Mouse (Mus musculus) C2C12 (cell line): ENCODE results near the gene Mef2c. TPM values are rescaled to one million over a fixed set of nuclear protein-coding genes. Genes with fewer than 3 reads are reported as not detected.
A peak's percentile ranks its signal among the peaks of the same experiment; 100 is the strongest.

Experiments
- H3K27me3 ChIP-seq: one replicate; pipeline ENCODE4 v1.6.1; 2011; ENCODE audit not compliant: control insufficient read depth, insufficient read depth, insufficient read length
- H3K36me3 ChIP-seq: one replicate; pipeline ENCODE4 v1.6.1; 2011; ENCODE audit not compliant: control insufficient read depth, insufficient read depth
- H3K4me3 ChIP-seq: one replicate; pipeline ENCODE4 v1.5.1; 2011; ENCODE audit warnings: mild to moderate bottlenecking, control low read depth; ENCODE audit not compliant: poor library complexity, insufficient read depth, severe bottlenecking
- H3K79me2 ChIP-seq: one replicate; pipeline ENCODE4 v1.6.1; 2011; ENCODE audit not compliant: control insufficient read depth, insufficient read depth
- H3K79me3 ChIP-seq: one replicate; pipeline ENCODE4 v1.6.1; 2011; ENCODE audit warnings: low read depth, control low read depth
- H3ac ChIP-seq: one replicate; pipeline ENCODE3; 2011; ENCODE audit warnings: low read depth; ENCODE audit not compliant: control insufficient read depth, insufficient read length
- CEBPB ChIP-seq: IDR thresholded peaks from one replicate; pipeline ENCODE4 v1.6.1; 2011; ENCODE audit warnings: low read depth, mild to moderate bottlenecking, control low read depth, moderate library complexity
- CTCF ChIP-seq: IDR thresholded peaks from one replicate; pipeline ENCODE4 v1.5.1; 2011; ENCODE audit not compliant: control insufficient read depth, insufficient read depth, insufficient read length
- FOSL1 ChIP-seq: IDR thresholded peaks from one replicate; pipeline ENCODE4 v1.8.0; 2011; ENCODE audit warnings: mild to moderate bottlenecking, low read length; ENCODE audit not compliant: poor library complexity, insufficient read depth, severe bottlenecking
- MAX ChIP-seq: IDR thresholded peaks from one replicate; pipeline ENCODE4 v1.6.1; 2011; ENCODE audit warnings: mild to moderate bottlenecking, control low read depth
- MYOD1 ChIP-seq: IDR thresholded peaks from one replicate; pipeline ENCODE4 v1.6.1; 2011; ENCODE audit warnings: low read depth; ENCODE audit not compliant: control insufficient read depth, insufficient read length
- MYOG ChIP-seq: IDR thresholded peaks from one replicate; pipeline ENCODE4 v1.6.1; 2011; ENCODE audit not compliant: control insufficient read depth, insufficient read length; ENCODE audit errors: extremely low read depth
- USF1 ChIP-seq: IDR thresholded peaks from one replicate; pipeline ENCODE4 v1.6.1; 2011; ENCODE audit warnings: low read depth, mild to moderate bottlenecking, control low read depth, moderate library complexity
- long read RNA-seq, 2 experiments: library from polyadenylated mRNA; unstranded; transcript quantifications; one replicate each; pipeline ENCODE4 v2.0.0; 2019 to 2020
- polyA plus RNA-seq: library from polyadenylated mRNA; unstranded; fragments of >200 nt; fragmentation: generic; extraction: Trizol; gene quantifications from one replicate; pipeline ENCODE4 v1.2.1, GENCODE M21; 2012; ENCODE audit warnings: missing spikeins

The Mef2c gene
- polyA plus RNA-seq, result 2.5 TPM
- long read RNA-seq, experiment 1, partial matches to known transcripts, result 0 of 2 reads
- long read RNA-seq, experiment 1, other reads (novel, unspliced or antisense), result 2 of 2 reads
- long read RNA-seq, experiment 2, result 0 reads

DNA sequence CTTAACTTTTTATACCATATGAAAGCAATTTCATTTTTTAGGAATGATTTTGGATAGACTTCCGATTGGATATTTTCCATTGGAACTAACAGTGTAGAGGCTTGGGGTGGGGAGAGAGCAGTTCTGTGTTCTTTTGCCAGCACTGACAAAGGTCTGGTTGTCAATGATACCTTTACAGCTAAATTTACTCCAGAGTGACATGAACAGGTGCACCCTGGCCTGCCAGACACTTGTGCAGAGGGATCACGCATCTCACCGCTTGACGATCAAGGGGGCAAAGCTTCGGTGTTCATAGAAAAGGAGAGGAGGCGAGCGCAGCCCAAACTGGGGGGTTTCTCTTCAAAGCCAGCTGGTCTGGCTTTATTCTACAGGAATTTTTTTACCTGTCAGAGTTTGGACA is at the start of gene Mef2c:
Gene Mef2c, plus strand, starts transcription at position 116 of the 400 bp plus-strand sequence.
- Histone ChIP-seq H3K79me3 (no peaks in the 10 kb centered on the region), H3K4me3 (no peak within 1 kb of the TSS), H3ac (no peak within 1 kb of the TSS), H3K36me3 (no peaks in the 10 kb centered on the region), H3K79me2 (no peaks in the 10 kb centered on the region), H3K27me3 (no peaks in the 10 kb centered on the region)
- TF ChIP-seq MYOD1 (peak; percentile 20), CEBPB (no peak)

DNA sequence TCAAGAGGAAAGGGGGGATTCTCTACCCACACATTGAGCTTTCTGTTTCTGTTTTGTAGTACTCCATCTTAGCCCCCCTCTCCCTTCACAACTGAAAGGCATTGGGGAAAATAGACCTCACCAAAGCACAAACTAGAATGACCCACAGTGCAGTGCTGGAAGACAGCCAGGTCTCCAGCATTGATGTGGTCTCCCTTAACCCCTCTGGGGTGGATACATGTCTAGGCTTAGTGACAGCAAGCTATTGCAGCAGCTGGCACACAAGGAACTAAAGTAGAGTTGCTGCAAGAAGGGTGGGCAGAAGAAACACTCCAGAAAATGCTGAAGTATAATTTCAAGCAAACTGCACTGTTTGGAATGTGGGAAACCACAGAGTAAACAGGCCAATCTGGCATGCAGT is 45.1 kb upstream of the Mef2c start:
- Histone ChIP-seq H3K79me2 (no peaks in the 10 kb centered on the region), H3ac (no peak overlapping the region), H3K79me3 (no peaks in the 10 kb centered on the region), H3K36me3 (no peaks in the 10 kb centered on the region), H3K4me3 (no peak overlapping the region), H3K27me3 (peaks cover 3% of the 10 kb centered on the region)
- TF ChIP-seq CTCF (no peak), MAX (no peak), FOSL1 (no peak), USF1 (no peak), MYOG (no peak), CEBPB (no peak), MYOD1 (no peak)

DNA sequence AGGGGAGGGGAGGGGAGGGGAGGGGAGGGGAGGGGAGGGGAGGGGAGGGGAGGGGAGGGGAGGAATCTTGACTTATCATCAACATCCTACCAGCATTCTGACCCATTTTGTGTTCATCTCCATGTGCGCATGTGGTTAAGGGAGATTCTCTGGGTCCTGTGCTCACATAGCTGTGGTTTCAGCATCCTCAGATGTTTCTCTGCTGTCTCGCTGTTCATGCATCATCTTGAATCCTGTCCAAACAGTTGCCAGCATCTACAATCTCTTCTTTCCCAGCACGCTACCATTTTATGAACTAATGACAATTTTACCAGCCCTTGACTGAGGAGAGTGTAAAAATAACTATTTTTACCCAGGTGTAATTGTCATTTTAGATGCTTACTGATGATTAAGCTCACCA is 44.2 kb upstream of the Mef2c start:
- no peaks in the 10 kb centered on the region for H3K36me3 ChIP-seq
- H3K27me3 ChIP-seq, result peaks cover 3% of the 10 kb centered on the region
- H3ac ChIP-seq, result no peak overlapping the region
- H3K79me2 ChIP-seq, result no peaks in the 10 kb centered on the region
- H3K4me3 ChIP-seq, result no peak overlapping the region
- TF ChIP-seq MYOD1 (no peak), MYOG (no peak), FOSL1 (no peak), CEBPB (no peak), CTCF (no peak), MAX (no peak), USF1 (no peak)
- no peaks in the 10 kb centered on the region for H3K79me3 ChIP-seq

DNA sequence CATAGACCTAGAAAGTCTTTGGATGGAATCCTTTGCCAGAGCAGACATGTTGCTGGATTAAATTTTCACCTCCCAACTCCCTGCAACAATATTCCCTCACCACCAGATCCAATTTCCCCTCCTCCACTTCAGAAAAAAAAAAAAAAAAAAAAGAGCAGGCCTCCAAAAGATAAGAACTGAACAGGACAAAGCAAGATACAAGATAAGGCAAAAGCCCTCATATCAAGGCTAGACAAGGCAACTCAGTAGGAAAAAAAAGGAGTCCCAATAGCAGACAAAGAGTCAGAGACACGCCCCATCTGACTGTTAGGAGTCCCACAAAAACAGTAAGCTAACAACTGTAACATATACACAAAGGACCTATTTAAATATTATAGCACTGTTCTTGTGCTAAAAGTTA is 43.2 kb upstream of the Mef2c start:
- no peak overlapping the region for H3ac ChIP-seq
- H3K27me3 ChIP-seq, result peaks cover 3% of the 10 kb centered on the region
- no peaks in the 10 kb centered on the region for H3K36me3 ChIP-seq
- no peaks in the 10 kb centered on the region for H3K79me3 ChIP-seq
- no peak overlapping the region for H3K4me3 ChIP-seq
- H3K79me2 ChIP-seq, result no peaks in the 10 kb centered on the region
- TF ChIP-seq USF1 (no peak), MYOD1 (no peak), MAX (no peak), FOSL1 (no peak), CTCF (no peak), CEBPB (no peak), MYOG (no peak)

DNA sequence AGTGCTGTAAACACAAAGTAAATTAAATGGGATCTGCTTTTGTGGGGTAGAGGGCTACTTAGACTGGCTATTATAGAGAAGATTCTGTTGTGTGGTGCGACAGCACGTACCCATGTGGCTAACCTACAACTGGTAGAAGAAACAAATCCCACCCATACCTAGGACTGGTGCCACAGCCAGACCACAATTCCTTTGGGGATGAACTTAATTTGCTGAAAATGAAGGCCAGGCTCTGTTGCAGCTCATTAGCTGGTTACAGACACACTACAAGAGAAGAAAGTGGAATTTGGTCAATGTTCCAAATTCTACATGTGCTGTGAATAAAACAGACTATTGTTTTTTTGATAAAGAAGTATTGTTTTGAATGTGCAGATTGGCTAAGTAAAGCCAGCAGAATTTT is 42.3 kb upstream of the Mef2c start:
- no peaks in the 10 kb centered on the region for H3K79me2 ChIP-seq
- H3K4me3 ChIP-seq, result no peak overlapping the region
- no peak for TF ChIP-seq FOSL1
- TF ChIP-seq MYOG, result no peak
- TF ChIP-seq CEBPB, result no peak
- TF ChIP-seq MYOD1, result no peak
- TF ChIP-seq CTCF, result no peak
- TF ChIP-seq MAX, result no peak
- TF ChIP-seq USF1, result no peak
- H3ac ChIP-seq, result no peak overlapping the region
- H3K27me3 ChIP-seq, result peaks cover 3% of the 10 kb centered on the region
- H3K79me3 ChIP-seq, result no peaks in the 10 kb centered on the region
- no peaks in the 10 kb centered on the region for H3K36me3 ChIP-seq

DNA sequence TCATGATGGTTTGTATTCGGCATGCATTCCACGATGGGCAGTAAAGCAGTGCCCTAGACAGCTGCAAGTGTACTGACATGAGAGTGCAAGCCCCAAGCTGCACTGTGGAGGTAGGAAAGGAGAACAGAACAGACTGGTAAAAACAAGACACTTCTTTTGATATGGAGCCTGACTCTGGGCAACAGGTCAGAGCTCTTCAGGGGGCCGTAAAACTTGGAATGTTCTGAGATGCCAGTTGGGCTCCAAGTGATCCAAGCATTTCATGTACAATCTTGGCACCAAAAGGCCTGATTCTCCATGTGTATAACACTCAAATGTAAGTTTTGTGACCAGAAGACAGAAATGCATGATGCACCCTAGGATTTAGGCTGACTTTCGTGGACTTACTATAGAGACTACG is 37.1 kb upstream of the Mef2c start:
- no peak for TF ChIP-seq MYOD1
- no peak for TF ChIP-seq USF1
- TF ChIP-seq CEBPB, result no peak
- no peak for TF ChIP-seq CTCF
- TF ChIP-seq MAX, result no peak
- no peak for TF ChIP-seq FOSL1
- TF ChIP-seq MYOG, result no peak
- Histone ChIP-seq H3K4me3 (no peak overlapping the region), H3ac (no peak overlapping the region), H3K36me3 (no peaks in the 10 kb centered on the region), H3K79me3 (no peaks in the 10 kb centered on the region), H3K79me2 (no peaks in the 10 kb centered on the region), H3K27me3 (no peaks in the 10 kb centered on the region)
